Mouse (Mus musculus): ENCODE data around the gene Chl1.

Chl1 gene

DNA sequence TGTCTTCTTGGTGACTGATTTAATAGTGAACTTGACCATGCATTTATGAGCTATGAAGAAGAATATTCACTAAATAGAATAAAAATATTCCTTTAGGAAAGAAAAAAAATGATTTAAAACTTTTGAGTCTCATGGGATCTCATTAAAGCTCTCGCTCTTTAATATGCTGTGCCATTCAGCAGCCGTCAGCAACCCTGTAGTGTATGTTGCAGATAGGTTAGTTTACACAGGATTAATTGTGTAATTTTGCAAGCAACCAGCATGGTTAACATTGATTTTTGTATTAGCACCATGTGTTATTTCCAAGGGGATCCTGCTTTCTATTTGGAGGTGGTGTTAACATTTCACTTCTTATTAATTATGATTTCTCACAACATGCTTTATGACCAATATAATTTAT, 32.2 kb downstream of the Chl1 start:
- no peak for DNase-seq (ENCODE audit: low read depth, low spot score)

DNA sequence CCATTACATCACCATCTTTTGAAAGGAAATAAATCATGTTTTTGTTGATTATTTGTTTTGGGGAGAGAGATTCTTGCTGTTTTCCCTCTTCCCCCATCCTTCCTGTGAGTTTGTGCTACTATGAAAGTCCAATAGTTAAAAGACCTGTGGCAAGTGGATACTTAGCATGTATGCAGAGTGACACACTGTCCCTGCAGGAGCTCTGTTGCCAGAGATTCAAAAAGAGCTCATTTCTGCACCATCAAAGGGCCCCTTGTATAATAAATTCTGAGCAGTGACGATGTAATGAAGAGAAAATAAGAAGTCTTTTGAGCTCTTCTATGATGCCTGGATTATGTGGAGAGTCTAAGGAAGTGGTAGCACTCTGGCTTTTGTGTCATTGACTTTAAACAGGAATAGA, 33.4 kb downstream of the Chl1 start:
- DNase-seq (ENCODE audit: low read depth, low spot score), result no peak

DNA sequence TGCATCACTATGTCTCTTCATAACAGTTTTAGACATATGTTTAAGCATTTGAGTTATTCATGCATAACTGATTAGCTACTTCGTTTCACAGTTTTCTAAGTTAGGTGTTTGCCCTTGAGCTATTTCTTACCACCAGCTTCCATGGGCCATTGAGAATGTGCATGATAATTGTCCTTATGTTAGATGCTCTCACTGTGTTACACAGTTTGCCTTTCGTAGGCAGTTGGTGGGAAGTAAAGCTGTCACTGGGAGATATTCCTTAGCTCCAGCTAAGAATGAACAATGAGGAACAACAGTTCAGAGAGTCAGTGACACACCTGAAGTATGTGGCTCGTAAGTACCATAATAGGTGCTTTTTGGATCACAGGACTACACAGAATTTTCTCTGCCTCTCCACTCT, 35.9 kb downstream of the Chl1 start:
- no peak for DNase-seq (ENCODE audit: low read depth, low spot score)

DNA sequence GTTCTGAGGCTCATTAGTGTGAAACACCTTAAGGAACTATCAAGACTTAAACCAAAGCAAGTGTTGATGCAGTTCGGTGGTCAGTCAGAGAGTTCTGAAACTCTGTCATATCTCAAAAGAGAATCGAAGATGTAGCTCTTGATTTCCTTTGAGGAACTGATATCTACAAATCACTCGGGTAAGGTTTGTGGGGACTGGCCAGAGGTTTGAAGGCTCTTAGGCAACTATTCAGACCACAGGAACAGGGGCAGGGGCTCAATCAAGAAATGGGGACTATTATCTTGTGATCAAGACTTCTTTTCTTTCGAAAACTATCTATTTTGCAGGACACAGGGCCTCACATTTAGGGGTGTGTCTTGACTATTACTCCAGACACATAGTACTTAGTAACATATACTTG, 39.5 kb downstream of the Chl1 start:
- no peak for DNase-seq (ENCODE audit: low read depth, low spot score)

DNA sequence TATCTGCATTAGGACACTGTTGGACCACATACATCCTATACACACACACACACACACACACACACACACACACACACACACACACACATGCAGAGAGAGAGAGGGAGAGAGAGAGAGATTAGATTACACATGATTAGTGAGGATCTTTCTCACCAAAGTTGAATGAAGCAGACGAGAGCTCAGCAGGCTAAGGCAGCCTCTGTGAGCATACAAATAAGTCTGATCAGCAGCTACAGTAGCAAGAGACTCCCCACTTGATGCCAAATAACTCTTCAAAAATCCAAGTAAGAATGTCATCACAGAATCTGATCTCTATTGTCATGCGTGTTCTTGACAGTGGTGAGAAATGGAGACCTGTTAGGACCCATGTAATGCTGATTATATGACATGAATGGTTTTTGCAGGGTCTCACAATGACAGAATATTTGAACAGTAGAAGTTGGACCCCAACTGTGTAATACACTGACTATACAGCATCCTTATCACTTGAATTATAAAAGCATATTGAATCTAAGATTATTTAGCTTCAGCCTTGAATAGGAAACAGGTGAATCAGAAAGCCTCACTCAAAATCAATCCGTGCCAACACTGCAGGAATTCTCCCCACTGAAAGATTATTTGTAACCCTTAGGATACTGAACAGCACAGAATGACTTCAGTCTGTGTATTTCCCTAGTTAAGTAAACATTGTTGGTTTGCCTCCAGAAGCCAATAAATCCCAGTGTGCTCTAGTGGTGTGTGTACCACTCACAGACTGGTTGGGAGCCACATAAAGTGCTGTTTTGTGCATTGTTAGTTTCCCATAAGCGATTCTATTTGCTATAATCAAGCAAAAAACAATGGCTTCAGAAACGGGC, 47.9 kb downstream of the Chl1 start:
- DNase-seq (ENCODE audit: low read depth, low spot score), result no peak

DNA sequence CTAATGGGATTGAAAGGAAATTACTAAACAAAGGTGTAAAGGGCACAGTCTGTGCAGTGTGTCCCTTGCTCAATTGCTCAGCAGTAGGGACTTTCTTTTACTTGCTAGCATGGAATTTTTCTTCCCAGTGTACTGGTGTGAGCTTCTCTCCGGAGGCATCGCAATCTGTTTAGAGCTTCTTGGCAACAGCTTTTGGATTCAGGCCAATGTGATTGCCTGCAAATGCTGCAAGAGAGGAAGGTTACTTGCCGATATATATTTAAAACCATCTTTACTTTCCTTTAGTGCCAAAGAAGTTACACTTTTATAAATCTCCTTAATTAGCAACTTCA, 48.5 kb downstream of the Chl1 start:
- no peak for DNase-seq (ENCODE audit: low read depth, low spot score)

DNA sequence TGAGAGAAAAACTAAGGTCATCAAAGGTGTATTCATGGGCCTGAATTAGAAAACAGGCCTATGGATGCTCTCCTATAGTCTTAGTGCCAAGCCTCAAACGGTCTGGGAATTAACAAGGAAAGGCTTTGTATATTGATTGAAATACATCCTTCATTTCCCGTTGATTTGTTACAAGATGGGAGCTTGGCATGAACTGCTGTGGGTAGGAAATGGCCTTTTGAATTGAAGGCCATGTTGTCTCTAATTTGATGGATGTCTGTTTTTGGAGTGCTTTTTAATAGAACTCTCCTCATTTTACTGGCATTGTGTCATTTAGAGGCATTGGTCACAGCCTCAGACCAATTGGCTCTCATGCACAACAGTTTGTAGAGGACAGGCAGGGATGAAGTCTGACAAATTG, 49.0 kb downstream of the Chl1 start:
- no peak for DNase-seq (ENCODE audit: low read depth, low spot score)

DNA sequence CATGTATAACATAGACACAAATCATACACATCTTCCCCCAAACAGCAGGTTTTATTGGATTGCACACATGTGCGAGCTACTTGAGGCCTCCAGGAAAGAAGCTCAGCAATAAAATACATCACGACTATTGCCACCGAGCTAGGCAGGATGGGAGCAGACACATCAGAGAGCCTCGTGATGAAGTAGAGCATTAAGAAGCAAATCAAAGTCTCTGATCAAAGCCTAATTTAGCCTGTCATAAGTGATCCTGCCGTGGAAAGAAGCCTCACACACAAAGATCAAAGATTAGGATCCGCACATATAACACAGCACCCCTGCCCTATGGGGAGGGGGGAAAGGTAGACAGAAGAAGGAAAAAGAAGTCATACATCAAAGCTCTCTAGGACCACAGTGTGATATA, 54.4 kb downstream of the Chl1 start:
- DNase-seq (ENCODE audit: low read depth, low spot score), result no peak

DNA sequence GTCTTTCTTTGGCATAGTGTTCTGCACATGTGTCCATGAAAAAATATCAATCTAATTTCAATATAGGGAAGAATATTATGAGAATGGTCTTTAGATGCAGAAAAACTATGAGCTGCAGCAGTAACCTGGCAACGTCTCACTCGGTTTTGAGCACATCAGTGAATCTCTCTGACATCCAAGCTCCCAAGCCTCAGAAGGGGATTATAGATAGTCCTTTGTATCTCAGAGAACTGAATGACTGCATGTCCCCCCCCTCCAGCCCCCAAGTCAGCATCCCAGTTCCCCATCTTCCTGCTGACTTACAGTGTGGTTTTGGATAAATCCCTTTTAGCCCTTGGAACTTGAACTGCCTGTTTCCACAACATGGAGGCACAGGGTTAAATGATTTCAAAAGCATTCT, 56.9 kb downstream of the Chl1 start:
- DNase-seq (ENCODE audit: low read depth, low spot score), result no peak

DNA sequence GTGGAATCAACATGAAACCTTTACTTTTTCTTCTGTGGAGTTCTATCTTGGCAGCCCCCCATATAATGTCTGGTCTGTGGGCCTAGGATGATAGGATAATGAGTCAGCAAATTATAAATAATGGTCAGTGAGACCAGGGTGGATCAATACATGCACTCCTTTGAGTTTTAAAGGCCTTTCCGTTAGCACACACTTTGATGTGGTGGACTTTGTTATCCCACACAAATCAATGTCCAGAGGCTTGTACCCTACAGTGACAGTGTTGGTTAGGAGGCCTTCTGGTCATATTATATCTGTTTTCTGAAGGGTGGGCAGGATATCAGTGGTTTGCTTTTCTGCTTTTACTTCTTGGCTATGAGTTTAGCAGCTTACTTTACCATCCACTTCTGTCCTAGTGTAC, 62.3 kb downstream of the Chl1 start:
- no peak for DNase-seq (ENCODE audit: low read depth, low spot score)

DNA sequence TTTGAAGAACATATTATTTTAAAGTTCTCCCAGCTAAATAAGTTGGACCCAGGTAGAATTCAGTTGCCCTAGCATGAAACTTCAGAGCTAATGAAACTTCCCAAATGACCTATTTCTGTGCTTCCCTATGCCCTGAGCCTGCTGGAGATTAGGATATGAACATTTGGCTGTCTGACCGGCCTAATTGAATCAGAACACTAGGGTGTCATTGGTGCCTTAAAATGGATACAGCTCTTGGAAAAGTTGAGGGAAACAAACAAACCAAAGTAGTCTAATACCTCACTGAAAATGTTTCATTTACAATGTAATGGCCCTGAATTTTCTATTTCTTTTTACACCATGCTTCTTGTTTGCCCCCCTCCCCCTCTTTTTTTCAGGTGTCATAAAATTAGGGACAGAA, 73.8 kb downstream of the Chl1 start:
- DNase-seq (ENCODE audit: low read depth, low spot score), result no peak

DNA sequence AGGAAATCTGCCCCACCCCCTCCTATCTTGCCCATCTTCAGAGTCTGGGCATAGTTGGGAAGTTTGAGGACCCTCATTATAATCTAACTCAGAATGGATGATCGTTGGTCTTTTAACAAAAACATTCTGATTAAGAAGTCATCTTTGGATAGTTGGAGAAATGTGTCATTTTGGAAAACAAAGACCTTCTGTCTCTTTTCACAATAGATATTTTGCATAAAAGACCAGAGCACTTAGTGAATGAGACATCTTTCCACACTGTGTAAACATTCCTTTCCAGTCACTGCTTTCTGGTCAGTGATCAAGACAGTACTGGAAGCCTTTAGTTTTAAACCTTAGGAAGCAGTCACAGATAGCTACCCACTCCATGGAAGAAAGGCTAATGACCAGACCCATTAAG, 75.3 kb downstream of the Chl1 start:
- no peak for DNase-seq (ENCODE audit: low read depth, low spot score)

DNA sequence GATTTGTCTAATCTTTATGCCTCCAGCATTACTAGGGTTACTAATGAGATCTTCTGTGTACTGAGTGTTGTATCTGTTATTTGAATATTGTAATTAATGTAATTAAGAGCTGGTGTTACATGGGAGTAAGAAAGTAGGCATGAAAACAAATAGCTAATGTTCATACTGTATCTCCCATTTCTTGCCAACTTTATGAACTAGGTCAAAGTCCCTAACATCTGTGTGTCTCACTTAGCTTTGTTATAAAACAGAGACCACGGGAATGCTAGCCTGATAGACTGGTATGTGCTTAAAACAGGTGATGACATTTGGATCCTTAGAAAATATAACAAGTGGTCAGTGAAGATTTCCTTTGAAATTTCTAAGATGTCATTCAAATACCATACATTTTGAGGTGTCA, 75.7 kb downstream of the Chl1 start:
- no peak for DNase-seq (ENCODE audit: low read depth, low spot score)

DNA sequence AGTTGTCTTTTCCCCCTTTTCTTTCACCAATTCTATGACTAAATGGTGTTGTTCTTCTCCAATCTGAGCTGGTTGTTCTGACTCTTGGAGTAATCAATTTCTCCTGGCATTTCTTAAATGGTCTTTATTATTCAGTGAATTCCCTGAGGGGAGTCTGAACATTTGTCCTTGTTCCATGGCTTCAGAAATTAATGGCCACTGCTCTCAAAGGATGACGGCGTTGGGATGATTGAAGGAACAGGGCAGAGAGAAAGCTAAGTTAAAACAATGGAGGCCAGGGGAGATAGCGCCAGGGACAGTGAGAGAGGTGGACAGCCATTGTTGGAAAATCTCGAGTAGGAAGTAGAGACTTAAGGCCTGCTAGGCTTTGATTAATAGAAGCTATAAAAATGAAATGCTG, 91.7 kb downstream of the Chl1 start:
- DNase-seq (ENCODE audit: low read depth, low spot score), result peak; percentile 56

DNA sequence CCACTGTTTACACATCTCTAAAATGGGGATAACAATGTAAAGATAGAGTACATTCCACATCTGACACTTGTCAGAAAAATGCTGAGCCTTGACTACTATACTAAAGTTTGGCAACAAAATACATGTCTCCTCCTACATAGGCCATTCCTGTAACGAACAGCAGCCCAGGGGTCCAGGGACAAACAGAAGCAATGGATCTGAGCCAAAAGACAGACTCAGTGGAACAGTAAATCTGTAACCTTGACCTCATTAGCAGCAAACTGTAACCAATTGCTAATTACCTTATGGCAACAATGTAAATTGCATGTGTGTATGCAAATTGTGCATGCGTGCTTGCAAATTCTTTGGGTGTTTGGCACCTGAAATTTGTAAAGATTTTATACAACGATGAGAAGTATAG, 100.3 kb downstream of the Chl1 start:
- DNase-seq (ENCODE audit: low read depth, low spot score), result no peak

DNA sequence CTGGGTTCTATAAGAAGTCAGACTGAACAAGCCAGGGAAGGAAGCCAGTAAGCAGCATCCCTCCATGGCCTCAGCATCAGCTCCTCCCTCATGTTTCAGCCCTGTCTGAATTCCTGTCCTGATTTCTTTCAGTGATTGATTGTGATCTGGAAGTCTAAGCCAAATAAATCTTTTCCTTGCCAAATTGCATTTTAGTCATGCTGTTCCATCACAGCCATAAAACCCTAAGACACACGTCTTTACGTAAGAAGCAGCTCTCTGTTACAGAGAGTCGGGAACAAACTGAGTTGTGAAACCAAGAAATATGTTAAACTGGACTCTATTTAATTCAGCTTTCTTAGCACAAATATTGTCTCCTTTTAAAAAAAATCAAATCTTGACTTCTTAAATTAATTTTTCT, 102.2 kb downstream of the Chl1 start:
- no peak for DNase-seq (ENCODE audit: low read depth, low spot score)

DNA sequence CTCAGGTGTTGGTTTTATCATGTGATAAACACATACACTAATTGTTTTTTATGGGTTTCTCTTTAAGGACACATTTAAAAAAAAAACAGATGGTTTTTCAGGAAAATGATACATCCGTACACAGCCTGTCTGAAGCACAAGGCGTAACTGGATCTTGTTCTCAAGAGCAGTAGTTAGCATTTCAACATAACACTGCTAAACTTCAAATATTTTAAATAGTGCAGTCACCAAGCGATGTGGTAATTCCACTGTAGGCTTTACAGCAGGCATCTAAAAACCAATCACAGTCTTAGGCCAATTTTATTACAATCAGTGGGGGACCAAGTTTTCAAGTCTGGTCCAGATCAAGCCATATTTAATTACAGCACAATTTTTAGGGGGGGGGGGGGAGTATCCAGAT, 103.3 kb downstream of the Chl1 start:
- DNase-seq (ENCODE audit: low read depth, low spot score), result no peak

DNA sequence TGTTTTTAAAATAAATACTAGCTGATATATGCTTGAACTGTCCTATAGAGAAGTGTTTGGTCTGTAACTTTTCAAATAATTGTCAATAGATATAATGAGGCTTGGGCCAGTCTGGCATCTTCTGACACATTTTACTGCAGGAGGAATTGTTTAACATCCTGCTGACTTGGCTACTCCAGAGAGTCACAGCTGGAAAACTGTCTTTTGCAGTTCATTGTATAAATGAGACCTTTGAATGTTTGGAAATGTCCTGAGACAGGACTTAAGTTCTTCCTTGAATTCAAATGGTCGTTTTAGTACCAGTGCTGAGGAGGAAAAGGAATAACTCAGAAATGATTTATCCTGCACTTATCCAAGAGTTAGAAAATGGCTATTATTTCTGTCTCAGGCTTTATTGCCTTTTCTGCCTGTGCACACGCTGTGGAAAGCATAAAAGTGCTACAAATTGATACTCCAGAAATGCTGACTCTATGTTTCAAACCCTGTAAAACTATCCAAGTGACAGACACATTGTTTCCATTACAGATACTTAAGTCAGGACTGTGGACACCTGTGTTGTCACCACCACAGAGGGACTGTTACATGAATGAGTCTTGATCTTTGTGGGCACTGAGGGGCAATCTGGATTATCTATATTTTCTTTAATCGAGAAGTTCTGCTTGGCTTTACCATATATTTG, 105.7 kb downstream of the Chl1 start:
- DNase-seq (ENCODE audit: low read depth, low spot score), result peak; percentile 33

DNA sequence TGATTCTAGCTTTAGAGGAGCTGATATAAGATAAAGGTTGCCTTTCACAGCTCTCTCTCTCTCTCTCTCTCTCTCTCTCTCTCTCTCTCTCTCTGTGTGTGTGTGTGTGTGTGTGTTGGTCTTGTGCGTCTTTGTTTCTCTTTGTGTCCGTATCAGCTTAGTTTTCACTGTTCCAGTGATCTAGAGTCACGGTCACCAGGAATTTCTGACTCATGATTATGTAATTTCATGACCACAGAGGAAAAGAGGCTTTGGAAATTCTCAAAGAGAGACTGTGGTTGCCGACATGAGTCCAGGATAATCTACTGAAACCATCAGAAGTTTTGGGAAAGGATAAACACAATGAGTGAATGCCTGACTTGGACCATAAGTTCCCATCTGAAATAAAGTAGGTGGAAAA, 110.5 kb downstream of the Chl1 start:
- DNase-seq (ENCODE audit: low read depth, low spot score), result no peak

DNA sequence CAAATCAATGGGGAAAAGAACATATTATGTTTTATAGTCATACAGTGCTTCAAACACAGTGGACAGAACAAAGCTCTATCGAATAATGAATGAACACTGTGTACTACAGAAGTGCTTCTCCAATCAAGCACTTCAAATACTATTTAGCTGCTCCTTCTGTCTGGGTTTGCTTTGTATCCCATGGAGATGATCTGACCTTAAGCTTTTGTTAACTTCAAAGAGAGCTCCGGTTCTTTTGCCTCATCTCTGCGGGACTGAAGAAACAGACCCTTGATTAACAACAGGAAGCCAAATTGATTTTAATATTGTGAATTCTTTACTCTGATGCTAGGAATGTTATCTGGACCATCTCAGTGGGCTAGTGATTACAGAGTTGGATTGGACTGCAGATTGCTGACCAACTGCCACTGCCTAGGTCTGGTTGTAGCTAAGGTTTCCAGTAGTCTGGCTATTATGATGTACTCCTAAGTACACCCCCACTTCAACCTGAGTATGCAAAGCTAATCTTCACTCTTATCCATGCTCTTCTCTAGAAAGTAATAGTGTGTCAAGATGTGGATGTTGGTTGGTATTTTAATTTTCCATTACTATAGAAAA, 111.8 kb downstream of the Chl1 start:
- no peak for DNase-seq (ENCODE audit: low read depth, low spot score)

DNA sequence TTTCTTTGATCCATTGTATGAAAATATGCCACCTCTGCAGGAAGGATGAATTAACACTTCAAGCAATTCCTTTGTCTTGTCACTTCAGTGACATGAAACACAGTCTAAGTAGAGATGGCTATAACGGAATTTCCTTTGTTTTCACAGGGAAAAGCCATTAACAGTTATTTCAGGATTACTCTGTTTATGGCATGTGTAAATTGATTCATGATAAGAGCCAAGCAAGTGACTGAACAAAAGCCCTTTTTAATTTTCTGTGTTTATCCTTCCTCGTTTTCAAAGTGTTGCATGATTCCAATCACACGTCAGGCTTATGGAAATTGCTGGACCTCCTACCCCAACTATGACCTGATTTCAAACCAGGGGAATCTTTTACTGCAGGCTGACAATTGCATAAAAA, 122.5 kb downstream of the Chl1 start:
- DNase-seq (ENCODE audit: low read depth, low spot score), result no peak

DNA sequence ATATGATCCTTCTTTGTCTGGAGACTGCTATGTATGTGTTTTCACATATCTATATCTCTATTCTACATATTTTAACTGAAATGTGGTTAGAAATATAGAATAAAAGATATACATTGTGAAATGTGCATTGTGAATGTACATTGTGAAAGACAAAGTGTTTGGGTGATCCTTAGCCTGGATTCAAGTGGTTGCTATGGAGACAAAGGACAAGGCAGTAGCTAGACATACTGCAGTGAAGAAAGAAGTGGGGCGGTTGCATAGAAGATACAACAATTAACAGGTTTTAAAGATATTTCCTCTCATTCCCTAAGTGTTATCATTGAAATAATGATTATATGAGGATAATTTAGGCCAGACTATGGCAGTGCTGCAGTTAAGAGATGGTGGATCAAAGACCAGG, 146.4 kb downstream of the Chl1 start:
- DNase-seq (ENCODE audit: low read depth, low spot score), result no peak

DNA sequence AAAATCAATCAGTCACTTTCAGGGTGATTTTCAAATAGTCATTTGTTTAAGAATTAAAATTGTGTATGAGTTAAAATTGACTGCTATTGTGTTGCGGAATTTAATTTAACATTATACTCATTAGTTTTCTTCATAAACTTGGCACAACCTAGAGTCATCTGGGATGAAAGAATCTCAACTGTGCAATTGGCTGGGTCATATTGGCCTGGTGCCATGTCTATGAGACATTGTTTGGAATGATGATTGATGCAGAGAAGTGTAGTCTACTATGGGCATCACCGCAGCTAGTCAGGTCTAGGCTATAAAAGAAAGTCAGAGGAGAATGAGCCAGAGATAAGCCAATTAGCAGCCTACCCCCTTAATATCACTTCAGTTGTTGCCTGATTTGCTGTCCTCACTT, 148.8 kb downstream of the Chl1 start:
- DNase-seq (ENCODE audit: low read depth, low spot score), result no peak

All from mesoderm, embryonic 11.5 days (tissue).